Mouse (Mus musculus) effector memory CD4-positive, alpha-beta T cell, adult 5 months (primary cell): ENCODE results near the gene Pcp2. TPM values are rescaled to one million over a fixed set of nuclear protein-coding genes. Genes with fewer than 3 reads are reported as not detected.

Experiments
- polyA plus RNA-seq: library from polyadenylated mRNA; unstranded; fragments of 100-300 nt; shearing (Covaris generic); gene quantifications from one replicate; pipeline ENCODE4 v1.2.1, GENCODE M21; 2017

Gene Pcp2
- polyA plus RNA-seq = not detected

GRCm38 (mm10) chr8:3625445-3625844 is at the start of gene Pcp2:
Pcp2 (minus strand) TSS chr8:3625545.

GRCm38 (mm10) chr8:3671980-3672491 is 46.7 kb upstream of the Pcp2 start, which contains the start of gene Fcor:
Fcor (minus strand) TSS chr8:3672362.

GRCm38 (mm10) chr8:3665507-3665906 is 40.2 kb upstream of the Pcp2 start, which contains the start of gene Mcemp1:
Mcemp1 (plus strand) TSS chr8:3665754.

GRCm38 (mm10) chr8:3655526-3655925 is 30.2 kb upstream of the Pcp2 start, which contains the start of gene Retn:
Retn (plus strand) TSS chr8:3655770.

GRCm38 (mm10) chr8:3630647-3631477 is 5.5 kb upstream of the Pcp2 start, which contains the start of gene Stxbp2:
Stxbp2 (plus strand) TSS chr8:3630955.

GRCm38 (mm10) chr8:3621199-3621970 is 4.0 kb downstream of the Pcp2 start, which contains the start of the genes Xab2 and Pet100:
Xab2 (minus strand) TSS chr8:3621316.
Pet100 (plus strand) TSS chr8:3621548.

GRCm38 (mm10) chr8:3586993-3587390 is 38.4 kb downstream of the Pcp2 start, which contains the start of gene Camsap3:
Camsap3 (plus strand) TSS chr8:3587293.

Other genes with a start within 250 kb of the Pcp2 start
- 101 TPM for gene Arhgef18, start 232.5 kb downstream of the Pcp2 start, polyA plus RNA-seq
- 2.1 TPM for gene Pex11g, start 157.9 kb downstream of the Pcp2 start, polyA plus RNA-seq
- not detected for gene Tex45, start 154.7 kb downstream of the Pcp2 start, polyA plus RNA-seq
- gene Zfp358, start 132.4 kb downstream of the Pcp2 start, polyA plus RNA-seq = 1.9 TPM
- 87.3 TPM for gene Mcoln1, start 125.1 kb downstream of the Pcp2 start, polyA plus RNA-seq
- gene Pnpla6, start 110.2 kb downstream of the Pcp2 start, polyA plus RNA-seq = 29.0 TPM
- not detected for gene C330021F23Rik, start 57.6 kb downstream of the Pcp2 start, polyA plus RNA-seq
- gene Camsap3, start 38.3 kb downstream of the Pcp2 start, polyA plus RNA-seq = 0.44 TPM
- gene Xab2, start 4.2 kb downstream of the Pcp2 start, polyA plus RNA-seq = 102 TPM
- 68.8 TPM for gene Pet100, start 4.0 kb downstream of the Pcp2 start, polyA plus RNA-seq
- gene Stxbp2, start 5.4 kb upstream of the Pcp2 start, polyA plus RNA-seq = 160 TPM
- not detected for gene Retn, start 30.2 kb upstream of the Pcp2 start, polyA plus RNA-seq
- not detected for gene Mcemp1, start 40.2 kb upstream of the Pcp2 start, polyA plus RNA-seq
- gene Fcor, start 46.8 kb upstream of the Pcp2 start, polyA plus RNA-seq = not detected
- gene Trappc5, start 50.8 kb upstream of the Pcp2 start, polyA plus RNA-seq = 17.5 TPM
- gene Fcer2a, start 68.6 kb upstream of the Pcp2 start, polyA plus RNA-seq = not detected
- not detected for gene Clec4g, start 95.1 kb upstream of the Pcp2 start, polyA plus RNA-seq
- 0.34 TPM for gene Cd209a, start 123.4 kb upstream of the Pcp2 start, polyA plus RNA-seq
- gene Cd209e, start 228.8 kb upstream of the Pcp2 start, polyA plus RNA-seq = not detected